Mouse (Mus musculus) brain, embryonic 14.5 days (tissue): ENCODE data around the gene Fmod.

Experiments
- CTCF ChIP-seq: fragments of 200-500 bp; IDR thresholded peaks from 2 replicates; pipeline ENCODE4 v1.5.1; 2012; ENCODE audit warnings: inconsistent platforms, mild to moderate bottlenecking, moderate library complexity, borderline replicate concordance; ENCODE audit not compliant: insufficient read depth, insufficient read length; ENCODE audit errors: extremely low read depth
- POLR2A ChIP-seq: fragments of 200-500 bp; IDR thresholded peaks from 2 replicates; pipeline ENCODE4 v1.6.1; 2012; ENCODE audit warnings: mild to moderate bottlenecking, inconsistent platforms, borderline replicate concordance; ENCODE audit not compliant: poor library complexity, insufficient read depth, insufficient read length, severe bottlenecking; ENCODE audit errors: extremely low read depth

DNA sequence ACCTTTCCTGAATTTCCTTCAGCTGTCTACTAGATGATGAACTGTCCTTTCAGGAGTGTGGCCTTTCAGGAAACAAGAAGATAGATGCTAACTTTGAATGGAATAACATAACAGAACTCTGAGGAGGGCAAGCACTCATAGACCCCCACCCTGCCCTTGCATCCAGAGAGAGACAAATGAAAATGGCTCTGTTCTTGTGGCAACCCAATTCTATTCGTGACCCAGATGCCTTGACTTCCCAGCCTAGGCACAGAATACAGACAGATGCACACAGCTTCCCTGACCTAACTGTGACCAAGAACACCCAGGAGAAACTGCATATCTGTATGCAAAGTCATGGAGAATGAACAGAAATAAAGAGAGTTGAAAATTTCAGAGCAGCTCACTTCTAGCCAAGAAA, 36.6 kb downstream of the Fmod start:
- no peak for TF ChIP-seq CTCF
- TF ChIP-seq POLR2A, result no peak
